Mouse (Mus musculus) bone marrow macrophage, adult 2 months (primary cell): ENCODE data around the gene Gm11595.
"Not testable (repeated sequence)": the region's sequence is repeated elsewhere in the genome, so short reads cannot be mapped to it uniquely, and the experiment has no call there.

Experiments
- CTCF ChIP-seq: IDR thresholded peaks from 2 replicates; pipeline ENCODE4 v1.5.1; 2012; ENCODE audit warnings: low read depth, mild to moderate bottlenecking, low read length, moderate library complexity
- POLR2A ChIP-seq: IDR thresholded peaks from 2 replicates; pipeline ENCODE4 v1.6.1; 2012; ENCODE audit warnings: mild to moderate bottlenecking, low read depth, low read length, borderline replicate concordance

- TF ChIP-seq POLR2A, CTCF: not testable (repeated sequence)
Measured at GRCm38 (mm10) chr11:99804346-99804745, 31.6 kb upstream of the Gm11595 start, which contains the start of gene Gm11554.
